Mouse (Mus musculus): ENCODE results near the gene Pgap2. TPM values are rescaled to one million over a fixed set of nuclear protein-coding genes. Genes with fewer than 3 reads are reported as not detected.

Pgap2 gene
- polyA plus RNA-seq, 1 experiment from 2014 or later = 70.1 TPM

- WGBS = 82% methylated on average over 6 of the region's 6 CpGs
- no peak for ATAC-seq (ENCODE audit: insufficient number of reproducible peaks, insufficient read depth, low FRiP score, low read depth)
- no peak overlapping the region for H3K27ac ChIP-seq (replicated peaks in 1 of 2; ENCODE audit: control insufficient read depth in 1 of 2, insufficient read depth in 1 of 2, low read depth in 2 of 2, low read length in 2 of 2)
Observed at GRCm38 (mm10) chr7:102226051-102226450, 16.0 kb downstream of the Pgap2 start.

GRCm38 (mm10) chr7:102228049-102228670 is 18.2 kb downstream of the Pgap2 start:
- no peak overlapping the region for H3K4me3 ChIP-seq (ENCODE audit: control insufficient read depth in 1 of 2, insufficient read depth in 1 of 2, low read depth in 1 of 2, low read length in 2 of 2)

More at GRCm38 (mm10) chr7:102226051-102226450, 16.0 kb downstream of the Pgap2 start:
- H3K36me3 ChIP-seq (ENCODE audit: control insufficient read depth, insufficient read depth, low read length) = peaks cover 35% of the 10 kb centered on the region
- H3K9ac ChIP-seq (ENCODE audit: low read length) = no peak overlapping the region
- H3K9me3 ChIP-seq (ENCODE audit: control insufficient read depth, low read length) = no peaks in the 10 kb centered on the region
- peaks cover 5 to 6% of the 10 kb centered on the region in 2 experiments; a peak in 3 of 4 replicates for H3K4me1 ChIP-seq (ENCODE audit: control insufficient read depth in 2 of 2, insufficient read depth in 2 of 2, low read length in 2 of 2)
- no peak overlapping the region for H3K4me3 ChIP-seq (ENCODE audit: control insufficient read depth in 1 of 2, insufficient read depth in 1 of 2, low read depth in 1 of 2, low read length in 2 of 2)
- no peaks in the 10 kb centered on the region for H3K27me3 ChIP-seq (ENCODE audit: control insufficient read depth, insufficient read depth, low read length)
- no peak overlapping the region for H3K4me2 ChIP-seq (ENCODE audit: low read length)

GRCm38 (mm10) chr7:102229814-102230213 is 19.8 kb downstream of the Pgap2 start:
- Histone ChIP-seq H3K36me3 (ENCODE audit: control insufficient read depth, insufficient read depth, low read length) (peaks cover 39% of the 10 kb centered on the region), H3K27ac (replicated peaks in 1 of 2; ENCODE audit: control insufficient read depth in 1 of 2, insufficient read depth in 1 of 2, low read depth in 2 of 2, low read length in 2 of 2) (no peak overlapping the region), H3K9ac (ENCODE audit: low read length) (no peak overlapping the region), H3K9me3 (ENCODE audit: control insufficient read depth, low read length) (no peaks in the 10 kb centered on the region), H3K4me1 (ENCODE audit: control insufficient read depth in 2 of 2, insufficient read depth in 2 of 2, low read length in 2 of 2) (peaks cover 0 to 2% of the 10 kb centered on the region in 2 experiments; a peak in 1 of 4 replicates), H3K27me3 (ENCODE audit: control insufficient read depth, insufficient read depth, low read length) (no peaks in the 10 kb centered on the region), H3K4me2 (ENCODE audit: low read length) (no peak overlapping the region), H3K4me3 (ENCODE audit: control insufficient read depth in 1 of 2, insufficient read depth in 1 of 2, low read depth in 1 of 2, low read length in 2 of 2) (no peak overlapping the region)
- ATAC-seq (ENCODE audit: insufficient number of reproducible peaks, insufficient read depth, low FRiP score, low read depth) = no peak
- WGBS = 93% methylated on average over 6 of the region's 6 CpGs

More at GRCm38 (mm10) chr7:102228049-102228670, 18.2 kb downstream of the Pgap2 start:
- 89% methylated on average over 4 of the region's 4 CpGs for WGBS
- Histone ChIP-seq H3K9ac (ENCODE audit: low read length) (no peak overlapping the region), H3K9me3 (ENCODE audit: control insufficient read depth, low read length) (no peaks in the 10 kb centered on the region), H3K27ac (replicated peaks in 1 of 2; ENCODE audit: control insufficient read depth in 1 of 2, insufficient read depth in 1 of 2, low read depth in 2 of 2, low read length in 2 of 2) (no peak overlapping the region), H3K27me3 (ENCODE audit: control insufficient read depth, insufficient read depth, low read length) (no peaks in the 10 kb centered on the region), H3K4me1 (ENCODE audit: control insufficient read depth in 2 of 2, insufficient read depth in 2 of 2, low read length in 2 of 2) (peaks cover 5 to 6% of the 10 kb centered on the region in 2 experiments; a peak in 3 of 4 replicates), H3K36me3 (ENCODE audit: control insufficient read depth, insufficient read depth, low read length) (peaks cover 35% of the 10 kb centered on the region), H3K4me2 (ENCODE audit: low read length) (no peak overlapping the region)
- ATAC-seq (ENCODE audit: insufficient number of reproducible peaks, insufficient read depth, low FRiP score, low read depth) = no peak

DNA sequence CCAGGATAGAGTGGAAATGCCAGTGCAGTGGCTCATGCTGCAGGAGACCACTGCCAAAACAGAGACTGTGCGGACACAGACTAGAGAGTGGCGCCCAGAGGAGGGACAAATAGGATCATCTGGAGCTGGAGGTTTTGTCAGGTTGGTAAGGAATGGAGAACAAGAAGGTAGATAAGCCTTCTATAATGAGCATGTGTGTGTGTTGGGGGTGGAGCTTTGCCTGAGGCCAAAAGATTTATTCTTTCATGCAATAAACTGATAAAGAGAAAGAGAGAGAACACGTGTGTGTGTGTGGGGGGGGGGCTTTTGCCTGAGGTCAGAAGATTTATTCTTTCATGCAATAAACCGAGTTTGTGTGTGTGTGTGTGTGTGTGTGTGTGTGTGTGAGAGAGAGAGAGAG is 23.1 kb downstream of the Pgap2 start:
- WGBS = 83% methylated on average over 4 of the region's 4 CpGs
- Histone ChIP-seq H3K9ac (ENCODE audit: low read length) (no peak overlapping the region), H3K36me3 (ENCODE audit: control insufficient read depth, insufficient read depth, low read length) (peaks cover 59% of the 10 kb centered on the region), H3K9me3 (ENCODE audit: control insufficient read depth, low read length) (no peaks in the 10 kb centered on the region), H3K4me1 (ENCODE audit: control insufficient read depth in 2 of 2, insufficient read depth in 2 of 2, low read length in 2 of 2) (no peaks in the 10 kb centered on the region), H3K4me3 (ENCODE audit: control insufficient read depth in 1 of 2, insufficient read depth in 1 of 2, low read depth in 1 of 2, low read length in 2 of 2) (no peak overlapping the region), H3K27me3 (ENCODE audit: control insufficient read depth, insufficient read depth, low read length) (no peaks in the 10 kb centered on the region), H3K27ac (replicated peaks in 1 of 2; ENCODE audit: control insufficient read depth in 1 of 2, insufficient read depth in 1 of 2, low read depth in 2 of 2, low read length in 2 of 2) (no peak overlapping the region), H3K4me2 (ENCODE audit: low read length) (no peak overlapping the region)
- no peak for ATAC-seq (ENCODE audit: insufficient number of reproducible peaks, insufficient read depth, low FRiP score, low read depth)

GRCm38 (mm10) chr7:102238686-102239286 is 28.8 kb downstream of the Pgap2 start:
- no peak for ATAC-seq (ENCODE audit: insufficient number of reproducible peaks, insufficient read depth, low FRiP score, low read depth)
- Histone ChIP-seq H3K9me3 (ENCODE audit: control insufficient read depth, low read length) (no peaks in the 10 kb centered on the region), H3K4me3 (ENCODE audit: control insufficient read depth in 1 of 2, insufficient read depth in 1 of 2, low read depth in 1 of 2, low read length in 2 of 2) (no peak overlapping the region), H3K27me3 (ENCODE audit: control insufficient read depth, insufficient read depth, low read length) (no peaks in the 10 kb centered on the region), H3K27ac (replicated peaks in 1 of 2; ENCODE audit: control insufficient read depth in 1 of 2, insufficient read depth in 1 of 2, low read depth in 2 of 2, low read length in 2 of 2) (no peak overlapping the region), H3K4me2 (ENCODE audit: low read length) (no peak overlapping the region), H3K9ac (ENCODE audit: low read length) (no peak overlapping the region), H3K36me3 (ENCODE audit: control insufficient read depth, insufficient read depth, low read length) (peaks cover 85% of the 10 kb centered on the region), H3K4me1 (ENCODE audit: control insufficient read depth in 2 of 2, insufficient read depth in 2 of 2, low read length in 2 of 2) (peaks cover 2 to 19% of the 10 kb centered on the region in 2 experiments; a peak in 3 of 4 replicates)
- 89% methylated on average over 8 of the region's 8 CpGs for WGBS

DNA sequence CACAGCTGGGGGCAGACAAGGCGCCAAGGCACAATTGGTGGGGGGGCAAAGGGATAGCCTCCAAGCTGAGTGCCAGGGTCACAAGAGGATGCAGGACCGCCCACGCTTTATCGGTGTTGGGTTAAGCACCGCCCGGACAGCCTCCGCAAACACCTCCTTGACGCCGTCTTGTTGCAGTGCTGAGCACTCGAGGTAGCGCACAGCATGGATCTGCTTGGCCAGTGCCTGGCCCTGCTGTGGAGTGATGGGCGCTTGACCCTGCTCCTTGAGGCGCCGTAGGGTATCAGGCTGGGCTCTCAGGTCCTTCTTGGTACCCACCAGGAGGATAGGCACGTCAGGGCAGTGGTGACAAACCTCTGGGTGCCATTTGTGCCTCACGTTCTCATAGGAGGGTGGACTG is 29.6 kb downstream of the Pgap2 start:
- peaks cover 84% of the 10 kb centered on the region for H3K36me3 ChIP-seq (ENCODE audit: control insufficient read depth, insufficient read depth, low read length)

DNA sequence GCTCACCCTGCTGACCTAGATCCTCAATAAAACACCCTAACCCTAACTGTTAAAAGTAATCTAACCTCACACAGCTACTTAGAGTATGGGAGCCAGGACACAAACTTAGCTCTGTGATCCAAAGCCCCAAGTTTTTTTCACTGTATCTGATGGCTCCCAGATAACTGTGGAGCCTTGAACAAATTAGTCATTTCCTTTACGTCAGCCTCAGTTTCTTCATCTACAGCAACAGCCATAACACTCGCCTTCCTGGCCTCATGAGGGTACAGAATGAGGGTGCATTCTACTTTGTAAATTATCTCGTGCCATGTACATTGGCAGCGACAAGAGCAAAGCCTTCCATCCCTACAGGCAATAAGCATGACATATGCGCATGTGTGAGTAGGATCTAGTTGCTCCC is 32.4 kb downstream of the Pgap2 start:
- no peak overlapping the region for H3K27ac ChIP-seq (replicated peaks in 1 of 2; ENCODE audit: control insufficient read depth in 1 of 2, insufficient read depth in 1 of 2, low read depth in 2 of 2, low read length in 2 of 2)
- no peaks in the 10 kb centered on the region for H3K9me3 ChIP-seq (ENCODE audit: control insufficient read depth, low read length)
- H3K4me1 ChIP-seq (ENCODE audit: control insufficient read depth in 2 of 2, insufficient read depth in 2 of 2, low read length in 2 of 2) = peaks cover 26 to 54% of the 10 kb centered on the region in 2 experiments
- no peak overlapping the region for H3K9ac ChIP-seq (ENCODE audit: low read length)
- no peak overlapping the region for H3K4me2 ChIP-seq (ENCODE audit: low read length)
- no peak for ATAC-seq (ENCODE audit: insufficient number of reproducible peaks, insufficient read depth, low FRiP score, low read depth)
- H3K27me3 ChIP-seq (ENCODE audit: control insufficient read depth, insufficient read depth, low read length) = no peaks in the 10 kb centered on the region
- WGBS = 70% methylated on average over 5 of the region's 5 CpGs
- H3K36me3 ChIP-seq (ENCODE audit: control insufficient read depth, insufficient read depth, low read length) = peaks cover 56% of the 10 kb centered on the region
- no peak overlapping the region for H3K4me3 ChIP-seq (ENCODE audit: control insufficient read depth in 1 of 2, insufficient read depth in 1 of 2, low read depth in 1 of 2, low read length in 2 of 2)

More for the DNA sequence above, 29.6 kb downstream of the Pgap2 start:
- H3K9ac ChIP-seq (ENCODE audit: low read length) = no peak overlapping the region
- no peak overlapping the region for H3K27ac ChIP-seq (replicated peaks in 1 of 2; ENCODE audit: control insufficient read depth in 1 of 2, insufficient read depth in 1 of 2, low read depth in 2 of 2, low read length in 2 of 2)
- H3K27me3 ChIP-seq (ENCODE audit: control insufficient read depth, insufficient read depth, low read length) = no peaks in the 10 kb centered on the region
- H3K4me3 ChIP-seq (ENCODE audit: control insufficient read depth in 1 of 2, insufficient read depth in 1 of 2, low read depth in 1 of 2, low read length in 2 of 2) = no peak overlapping the region
- H3K9me3 ChIP-seq (ENCODE audit: control insufficient read depth, low read length) = no peaks in the 10 kb centered on the region
- no peak for ATAC-seq (ENCODE audit: insufficient number of reproducible peaks, insufficient read depth, low FRiP score, low read depth)
- peaks cover 7 to 27% of the 10 kb centered on the region in 2 experiments for H3K4me1 ChIP-seq (ENCODE audit: control insufficient read depth in 2 of 2, insufficient read depth in 2 of 2, low read length in 2 of 2)
- WGBS = 88% methylated on average over 16 of the region's 16 CpGs
- no peak overlapping the region for H3K4me2 ChIP-seq (ENCODE audit: low read length)

Data from heart, embryonic 14.5 days (tissue).